Mouse (Mus musculus): ENCODE data around the gene 9130409I23Rik. TPM values are rescaled to one million over a fixed set of nuclear protein-coding genes. Genes with fewer than 3 reads are reported as not detected.
A peak's percentile ranks its signal among the peaks of the same experiment; 100 is the strongest.

The 9130409I23Rik gene
- polyA plus RNA-seq, 1 experiment from 2014 or later: 0.09 TPM

DNA sequence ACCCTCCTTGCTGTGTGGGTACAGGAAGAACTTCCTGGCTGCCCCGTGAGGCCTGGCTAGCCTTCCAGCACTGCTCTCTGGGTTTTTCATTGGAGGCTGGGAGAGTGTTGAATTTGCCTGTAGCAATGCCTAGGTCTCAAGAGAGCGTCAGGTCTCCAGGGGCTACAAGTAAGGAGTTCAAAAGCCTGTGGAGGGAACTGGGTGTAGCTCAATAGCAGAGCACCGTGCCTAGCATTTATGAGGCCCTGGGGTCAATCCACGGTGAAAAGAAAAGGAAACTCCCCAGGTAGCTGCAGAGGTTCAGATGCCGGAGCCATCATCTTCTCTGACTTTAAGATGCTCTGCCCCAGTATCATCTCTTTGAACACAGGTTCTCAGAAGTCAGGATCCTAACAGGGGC is 39.4 kb upstream of the 9130409I23Rik start:
- Histone ChIP-seq H3K4me2 (ENCODE audit: low read depth, low read length, severe bottlenecking) (no peak overlapping the region), H3K27ac (ENCODE audit: low read depth, low read length) (no peak overlapping the region), H3K4me3 (ENCODE audit: low read depth, low read length) (no peak overlapping the region), H3K9ac (ENCODE audit: low read length) (no peak overlapping the region), H3K27me3 (ENCODE audit: control insufficient read depth, insufficient read depth, low read length) (no peaks in the 10 kb centered on the region), H3K4me1 (replicated peaks; ENCODE audit: control insufficient read depth, insufficient read depth, low read length) (no peaks in the 10 kb centered on the region), H3K36me3 (ENCODE audit: control insufficient read depth, insufficient read depth, low read length) (no peaks in the 10 kb centered on the region), H3K9me3 (ENCODE audit: control insufficient read depth, low read length) (no peaks in the 10 kb centered on the region)
- DNase-seq (ENCODE audit: low spot score): no peak
- 68% methylated on average over 5 of the region's 5 CpGs for WGBS
- no peak for ATAC-seq (replicated peaks; ENCODE audit: low FRiP score)

DNA sequence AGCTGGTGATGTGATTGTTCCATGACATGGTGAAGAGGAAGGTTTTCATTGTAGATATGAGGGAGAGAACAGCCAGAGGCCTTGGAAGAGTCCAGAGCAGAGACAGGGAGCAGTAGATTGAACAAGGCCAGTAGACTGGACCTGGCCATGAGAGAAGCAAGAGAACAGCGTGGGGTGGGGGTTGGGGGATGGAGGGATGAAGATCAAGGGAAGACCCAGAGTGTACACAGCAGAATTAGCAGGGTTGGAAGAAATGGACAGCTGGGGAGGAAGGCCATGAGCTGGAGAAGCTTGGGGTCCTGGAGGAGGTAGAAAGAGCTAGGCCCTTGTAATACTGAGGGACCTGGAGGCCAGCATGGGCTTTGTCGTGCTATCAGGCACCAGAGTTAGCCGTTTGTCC is 38.6 kb upstream of the 9130409I23Rik start:
- H3K27ac ChIP-seq (ENCODE audit: low read depth, low read length): no peak overlapping the region
- no peaks in the 10 kb centered on the region for H3K27me3 ChIP-seq (ENCODE audit: control insufficient read depth, insufficient read depth, low read length)
- H3K9me3 ChIP-seq (ENCODE audit: control insufficient read depth, low read length): no peaks in the 10 kb centered on the region
- H3K4me1 ChIP-seq (replicated peaks; ENCODE audit: control insufficient read depth, insufficient read depth, low read length): no peaks in the 10 kb centered on the region
- no peak overlapping the region for H3K9ac ChIP-seq (ENCODE audit: low read length)
- no peaks in the 10 kb centered on the region for H3K36me3 ChIP-seq (ENCODE audit: control insufficient read depth, insufficient read depth, low read length)
- no peak overlapping the region for H3K4me3 ChIP-seq (ENCODE audit: low read depth, low read length)
- ATAC-seq (replicated peaks; ENCODE audit: low FRiP score) (no peak), DNase-seq (ENCODE audit: low spot score) (no peak)
- WGBS: 87% methylated on average over 3 of the region's 3 CpGs
- no peak overlapping the region for H3K4me2 ChIP-seq (ENCODE audit: low read depth, low read length, severe bottlenecking)

DNA sequence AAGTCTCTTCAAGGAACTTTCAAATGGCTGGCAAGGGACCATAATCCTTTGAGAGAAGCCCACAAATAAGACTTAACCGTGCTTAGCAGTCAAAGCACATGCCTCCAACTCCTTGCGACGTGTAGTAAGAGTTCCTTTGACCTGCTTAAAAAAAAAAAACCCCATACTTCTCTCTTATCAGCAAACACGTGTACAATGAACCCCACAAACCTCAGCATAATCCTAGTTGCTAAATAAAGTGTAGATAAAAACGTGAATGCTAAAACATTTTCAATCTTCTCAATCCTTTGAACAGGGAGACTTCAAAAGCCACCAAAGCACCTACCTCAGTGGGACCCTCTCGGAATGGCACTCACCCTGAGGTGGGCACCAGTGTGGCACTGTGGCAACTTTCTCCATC is 37.6 kb upstream of the 9130409I23Rik start:
- H3K36me3 ChIP-seq (ENCODE audit: control insufficient read depth, insufficient read depth, low read length): no peaks in the 10 kb centered on the region
- no peak overlapping the region for H3K9ac ChIP-seq (ENCODE audit: low read length)
- no peaks in the 10 kb centered on the region for H3K9me3 ChIP-seq (ENCODE audit: control insufficient read depth, low read length)
- H3K27ac ChIP-seq (ENCODE audit: low read depth, low read length): no peak overlapping the region
- ATAC-seq (replicated peaks; ENCODE audit: low FRiP score) (no peak), DNase-seq (ENCODE audit: low spot score) (no peak)
- H3K4me3 ChIP-seq (ENCODE audit: low read depth, low read length): no peak overlapping the region
- WGBS: 81% methylated on average over 6 of the region's 6 CpGs
- no peaks in the 10 kb centered on the region for H3K4me1 ChIP-seq (replicated peaks; ENCODE audit: control insufficient read depth, insufficient read depth, low read length)
- H3K27me3 ChIP-seq (ENCODE audit: control insufficient read depth, insufficient read depth, low read length): no peaks in the 10 kb centered on the region
- no peak overlapping the region for H3K4me2 ChIP-seq (ENCODE audit: low read depth, low read length, severe bottlenecking)

DNA sequence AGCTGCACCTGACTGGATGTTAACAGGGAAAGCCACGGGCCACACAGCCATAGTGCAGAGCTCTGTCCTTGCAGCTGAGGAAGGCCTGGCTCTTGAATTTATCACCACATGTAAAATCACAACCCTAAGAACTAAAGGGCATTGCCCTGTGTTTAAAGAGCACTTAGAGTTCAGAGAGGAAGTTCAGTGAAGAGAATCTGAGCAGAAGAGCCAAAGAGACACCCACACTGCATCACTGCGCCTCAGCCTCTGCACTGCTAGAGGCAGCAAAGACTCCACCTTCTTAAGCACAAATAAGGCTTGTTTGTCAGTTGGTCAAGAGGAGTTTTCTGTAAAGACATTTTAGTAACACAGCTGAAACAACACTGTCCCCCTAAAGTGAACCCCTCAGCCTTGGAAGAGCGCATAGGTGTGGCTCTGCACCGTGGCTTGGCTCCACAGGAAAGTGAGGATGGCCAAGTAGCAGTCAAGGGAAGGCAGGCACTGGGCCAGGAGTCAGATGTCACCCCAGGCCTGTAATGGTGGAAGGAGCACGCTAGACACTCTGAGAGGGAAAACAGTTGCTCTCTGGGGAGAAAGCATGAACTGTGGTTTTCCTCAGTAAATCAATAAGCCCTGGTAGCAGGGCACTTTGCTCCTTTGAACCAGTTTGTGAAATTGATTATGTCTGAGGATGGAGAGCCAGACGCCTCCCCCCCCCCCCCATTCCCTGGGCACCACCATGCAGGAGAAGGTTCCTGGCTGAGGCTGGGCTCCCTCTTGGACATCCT is 36.1 kb upstream of the 9130409I23Rik start:
- DNase-seq (ENCODE audit: low spot score): no peak
- no peaks in the 10 kb centered on the region for H3K27me3 ChIP-seq (ENCODE audit: control insufficient read depth, insufficient read depth, low read length)
- H3K4me3 ChIP-seq (ENCODE audit: low read depth, low read length): no peak overlapping the region
- no peak overlapping the region for H3K9ac ChIP-seq (ENCODE audit: low read length)
- no peaks in the 10 kb centered on the region for H3K9me3 ChIP-seq (ENCODE audit: control insufficient read depth, low read length)
- no peak overlapping the region for H3K4me2 ChIP-seq (ENCODE audit: low read depth, low read length, severe bottlenecking)
- no peak overlapping the region for H3K27ac ChIP-seq (ENCODE audit: low read depth, low read length)
- no peaks in the 10 kb centered on the region for H3K36me3 ChIP-seq (ENCODE audit: control insufficient read depth, insufficient read depth, low read length)
- WGBS: 75% methylated on average over 6 of the region's 6 CpGs
- ATAC-seq (replicated peaks; ENCODE audit: low FRiP score): no peak
- no peaks in the 10 kb centered on the region for H3K4me1 ChIP-seq (replicated peaks; ENCODE audit: control insufficient read depth, insufficient read depth, low read length)

DNA sequence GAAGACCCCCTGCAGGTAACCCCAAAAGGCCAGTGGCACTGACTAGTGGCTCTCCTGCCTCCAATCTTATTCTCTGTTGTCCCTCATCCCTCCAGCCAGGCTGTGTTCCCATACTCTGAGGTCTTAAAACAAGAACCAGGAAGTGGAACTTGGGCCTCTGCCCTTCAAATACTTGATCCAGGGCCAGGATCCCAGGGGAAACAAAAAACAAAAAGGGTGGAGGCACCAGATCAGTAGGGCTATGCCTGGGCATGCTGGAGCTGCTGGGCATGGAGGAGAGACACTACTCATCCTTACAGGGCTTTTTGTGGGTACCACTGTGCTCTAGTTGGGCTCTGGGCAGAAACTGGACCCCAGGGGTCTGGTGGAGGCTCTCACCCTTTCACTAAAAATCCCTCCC is 35.5 kb upstream of the 9130409I23Rik start:
- no peak overlapping the region for H3K27ac ChIP-seq (ENCODE audit: low read depth, low read length)
- no peak for DNase-seq (ENCODE audit: low spot score)
- no peak for ATAC-seq (replicated peaks; ENCODE audit: low FRiP score)
- H3K36me3 ChIP-seq (ENCODE audit: control insufficient read depth, insufficient read depth, low read length): no peaks in the 10 kb centered on the region
- H3K9me3 ChIP-seq (ENCODE audit: control insufficient read depth, low read length): no peaks in the 10 kb centered on the region
- H3K4me1 ChIP-seq (replicated peaks; ENCODE audit: control insufficient read depth, insufficient read depth, low read length): no peaks in the 10 kb centered on the region
- no peaks in the 10 kb centered on the region for H3K27me3 ChIP-seq (ENCODE audit: control insufficient read depth, insufficient read depth, low read length)
- H3K4me2 ChIP-seq (ENCODE audit: low read depth, low read length, severe bottlenecking): no peak overlapping the region
- H3K9ac ChIP-seq (ENCODE audit: low read length): no peak overlapping the region
- no peak overlapping the region for H3K4me3 ChIP-seq (ENCODE audit: low read depth, low read length)

DNA sequence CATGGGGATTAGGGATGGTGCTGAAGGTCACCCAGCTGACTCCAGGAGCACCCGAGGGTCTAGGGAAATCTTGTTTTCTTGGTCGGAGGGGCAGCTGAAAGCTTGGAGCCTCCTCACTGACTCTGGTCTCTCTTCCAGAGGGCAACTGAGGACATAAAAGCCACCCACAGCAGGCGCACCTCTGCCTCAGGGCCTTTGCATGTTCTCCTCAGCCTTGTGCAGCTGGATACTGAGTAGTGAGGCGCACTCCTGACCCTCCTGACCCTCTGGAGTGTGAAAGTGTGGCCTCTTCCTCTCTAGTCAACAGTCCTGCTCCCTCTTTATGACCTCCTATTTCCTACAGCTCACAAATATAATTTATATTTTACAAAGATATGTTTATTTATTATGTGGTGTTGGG is 35.0 kb upstream of the 9130409I23Rik start:
- H3K4me1 ChIP-seq (replicated peaks; ENCODE audit: control insufficient read depth, insufficient read depth, low read length): no peaks in the 10 kb centered on the region
- WGBS: 72% methylated on average over 4 of the region's 4 CpGs
- H3K9ac ChIP-seq (ENCODE audit: low read length): no peak overlapping the region
- H3K27me3 ChIP-seq (ENCODE audit: control insufficient read depth, insufficient read depth, low read length): no peaks in the 10 kb centered on the region
- H3K27ac ChIP-seq (ENCODE audit: low read depth, low read length): no peak overlapping the region
- no peak overlapping the region for H3K4me3 ChIP-seq (ENCODE audit: low read depth, low read length)
- H3K4me2 ChIP-seq (ENCODE audit: low read depth, low read length, severe bottlenecking): no peak overlapping the region; the same call in 1 of the 2 replicates
- ATAC-seq (replicated peaks; ENCODE audit: low FRiP score) (0 out of 2 replicates have a peak, but pooled peaks have one; percentile 7), DNase-seq (ENCODE audit: low spot score) (no peak)
- H3K36me3 ChIP-seq (ENCODE audit: control insufficient read depth, insufficient read depth, low read length): no peaks in the 10 kb centered on the region
- no peaks in the 10 kb centered on the region for H3K9me3 ChIP-seq (ENCODE audit: control insufficient read depth, low read length)

DNA sequence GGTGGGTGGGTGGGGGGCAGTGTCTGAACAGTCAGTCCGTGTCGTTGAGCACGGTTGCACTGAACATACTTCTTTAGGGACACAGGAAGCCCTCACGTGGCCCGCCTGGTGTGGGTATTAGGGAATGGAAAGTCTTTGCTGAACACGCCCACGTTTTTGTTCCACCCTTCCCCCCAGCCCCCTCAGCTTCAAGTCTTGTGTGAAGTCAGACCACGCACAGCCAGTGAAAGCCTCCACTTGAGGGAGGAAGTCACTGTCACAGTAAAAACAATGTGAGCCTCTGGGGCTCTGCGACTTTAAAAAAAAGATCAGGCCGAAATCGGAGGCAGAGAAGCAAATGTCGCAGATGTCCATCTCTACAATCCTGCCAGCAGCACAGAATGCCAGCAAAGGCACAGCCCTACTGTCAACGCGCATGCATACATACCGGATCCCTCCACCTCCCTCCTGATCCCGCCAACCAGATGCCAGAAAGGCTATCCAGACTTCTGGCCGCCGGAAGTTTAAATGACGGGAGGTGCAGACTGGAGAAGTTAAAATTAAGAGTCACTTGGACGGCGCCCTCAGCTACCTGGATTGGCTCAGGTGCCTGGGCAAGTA is 34.4 kb upstream of the 9130409I23Rik start:
- Histone ChIP-seq H3K27me3 (ENCODE audit: control insufficient read depth, insufficient read depth, low read length) (no peaks in the 10 kb centered on the region), H3K9ac (ENCODE audit: low read length) (peak overlapping the region; percentile 30), H3K4me3 (ENCODE audit: low read depth, low read length) (peak overlapping the region; percentile 42), H3K36me3 (ENCODE audit: control insufficient read depth, insufficient read depth, low read length) (no peaks in the 10 kb centered on the region), H3K27ac (ENCODE audit: low read depth, low read length) (no peak overlapping the region), H3K4me2 (ENCODE audit: low read depth, low read length, severe bottlenecking) (peak overlapping the region; percentile 89), H3K9me3 (ENCODE audit: control insufficient read depth, low read length) (no peaks in the 10 kb centered on the region), H3K4me1 (replicated peaks; ENCODE audit: control insufficient read depth, insufficient read depth, low read length) (no peaks in the 10 kb centered on the region)
- WGBS: 7% methylated on average over 21 of the region's 21 CpGs
- DNase-seq (ENCODE audit: low spot score) (peak; percentile 64), ATAC-seq (replicated peaks; ENCODE audit: low FRiP score) (peak; percentile 62; the same call in 1 of the 2 replicates)

DNA sequence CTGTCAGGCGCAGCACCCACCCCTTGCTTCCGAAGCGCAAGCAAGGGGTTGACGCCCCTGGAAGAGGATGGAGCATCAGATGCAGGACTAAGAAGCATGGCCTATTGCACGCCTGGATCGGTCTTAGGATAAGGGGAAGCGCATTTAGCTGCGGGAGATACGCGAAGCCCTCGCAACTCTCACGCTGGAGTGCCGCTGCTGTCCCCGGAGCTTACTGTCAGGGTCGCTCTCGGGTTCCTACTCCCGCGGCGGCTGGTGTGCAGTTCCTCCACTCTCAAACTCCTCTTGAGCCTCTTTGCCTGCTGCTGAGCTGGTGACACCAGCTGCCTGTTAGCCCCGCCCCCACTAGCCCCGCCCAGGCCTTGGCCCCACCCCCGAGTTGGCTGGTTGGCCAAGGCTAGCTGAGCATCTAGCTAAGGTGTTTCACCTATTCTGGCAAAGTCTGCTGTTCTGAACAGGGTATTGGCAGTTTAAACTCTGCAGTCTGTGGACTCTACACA is 33.8 kb upstream of the 9130409I23Rik start:
- H3K36me3 ChIP-seq (ENCODE audit: control insufficient read depth, insufficient read depth, low read length): no peaks in the 10 kb centered on the region
- H3K4me2 ChIP-seq (ENCODE audit: low read depth, low read length, severe bottlenecking): peak overlapping the region; percentile 89
- H3K4me3 ChIP-seq (ENCODE audit: low read depth, low read length): peak overlapping the region; percentile 42
- no peak overlapping the region for H3K27ac ChIP-seq (ENCODE audit: low read depth, low read length)
- no peaks in the 10 kb centered on the region for H3K9me3 ChIP-seq (ENCODE audit: control insufficient read depth, low read length)
- DNase-seq (ENCODE audit: low spot score) (peak; percentile 90), ATAC-seq (replicated peaks; ENCODE audit: low FRiP score) (peak; percentile 84)
- 0% methylated on average over 22 of the region's 22 CpGs for WGBS
- no peaks in the 10 kb centered on the region for H3K4me1 ChIP-seq (replicated peaks; ENCODE audit: control insufficient read depth, insufficient read depth, low read length)
- no peaks in the 10 kb centered on the region for H3K27me3 ChIP-seq (ENCODE audit: control insufficient read depth, insufficient read depth, low read length)
- H3K9ac ChIP-seq (ENCODE audit: low read length): peak overlapping the region; percentile 30

All from forebrain, embryonic 11.5 days (tissue).